Mouse (Mus musculus) gastrocnemius, postnatal 14 days (tissue): ENCODE results near the gene Bbip1. TPM values are rescaled to one million over a fixed set of nuclear protein-coding genes. Genes with fewer than 3 reads are reported as not detected.
"Not testable (repeated sequence)": the region's sequence is repeated elsewhere in the genome, so short reads cannot be mapped to it uniquely, and the experiment has no call there.

Experiments used
- DNase-seq: peaks from one replicate; pipeline ENCODE4 v3.0.0; 2021; ENCODE audit warnings: mixed read lengths
- intact Hi-C: fragments of 180-260 bp; cut with DNase I; formaldehyde crosslinking; loops from one replicate; pipeline ENCODE4 v1.15.1; 2025; ENCODE audit warnings: low total_unique reads
- total RNA-seq, 2 experiments: library from RNA; stranded (reverse); gene quantifications; 2 replicates each; pipeline ENCODE4 v1.2.3; 2021

Gene Bbip1
- total RNA-seq, 2 experiments from 2014 or later = 33.5 to 34.6 TPM

- DNase-seq = no peak
- intact Hi-C loops = no loop called here
Observed at GRCm38 (mm10) chr19:53933050-53933449, 11.4 kb downstream of the Bbip1 start.

GRCm38 (mm10) chr19:53929218-53929617, 15.2 kb downstream of the Bbip1 start:
- intact Hi-C loops = no loop called here
- DNase-seq = no peak

DNA sequence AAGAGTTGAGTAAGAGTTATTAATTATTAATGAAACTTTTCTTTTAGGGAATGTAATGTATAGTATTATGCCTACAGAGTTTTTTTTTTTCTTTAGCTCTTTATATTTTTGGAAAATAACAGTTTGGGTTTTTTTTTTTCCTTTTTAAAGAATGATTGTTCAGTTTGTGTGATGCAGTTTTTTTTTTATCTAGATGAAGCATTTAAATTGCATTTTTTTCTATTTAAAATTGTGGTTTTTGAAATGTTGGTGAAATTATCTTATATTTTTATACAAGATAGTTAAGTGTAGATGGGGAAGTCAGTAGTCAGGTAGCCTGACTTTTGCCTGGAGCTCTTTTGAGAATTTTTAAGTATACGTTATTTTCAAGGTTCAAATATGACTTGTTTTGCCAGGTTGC, 17.7 kb downstream of the Bbip1 start:
- no peak for DNase-seq
- intact Hi-C loops = no loop called here

DNA sequence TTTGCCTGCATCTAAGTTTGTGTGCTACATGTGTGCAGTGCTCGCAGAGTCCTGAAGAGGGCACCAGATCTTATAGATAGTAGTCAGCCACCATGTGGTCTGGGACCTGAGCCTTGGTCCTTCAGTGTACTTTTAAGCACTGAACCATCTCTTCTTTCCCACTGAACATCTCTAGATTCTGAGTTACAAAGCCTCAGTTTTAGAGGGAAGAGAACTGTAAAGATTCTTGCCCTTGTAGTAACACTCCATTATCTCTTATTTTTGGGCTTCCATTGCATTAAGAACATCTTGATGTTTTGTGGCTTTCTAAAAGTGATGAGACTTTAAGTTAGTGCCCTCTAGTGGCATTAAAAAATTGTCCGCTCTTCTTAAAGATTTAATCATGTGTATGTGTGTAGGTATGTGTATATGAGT, 19.1 kb downstream of the Bbip1 start:
- intact Hi-C loops = no loop called here
- DNase-seq = no peak

- intact Hi-C loops, DNase-seq: not testable (repeated sequence)
Observed at GRCm38 (mm10) chr19:53921996-53922395, 22.4 kb downstream of the Bbip1 start.

DNA sequence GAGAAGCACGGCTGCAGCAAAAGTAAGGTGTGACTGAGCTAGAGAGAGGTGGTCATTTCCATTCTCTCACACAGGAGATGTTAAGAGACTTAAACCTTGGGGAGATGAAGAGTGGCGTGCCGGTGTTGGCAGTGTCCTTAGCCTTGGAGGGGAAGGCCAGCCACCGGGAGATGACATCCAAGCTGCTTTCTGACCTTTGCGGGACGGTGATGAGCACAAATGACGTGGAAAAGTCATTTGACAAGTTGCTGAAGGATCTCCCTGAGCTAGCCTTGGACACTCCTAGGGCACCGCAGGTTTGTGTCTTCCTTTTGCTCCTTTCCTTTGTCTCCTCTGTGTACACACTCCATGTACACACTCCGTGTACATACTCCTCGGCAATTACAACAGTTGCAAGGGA, 24.9 kb downstream of the Bbip1 start:
- intact Hi-C loops = loop anchor here (10.0 kb wide), 1 partner anchor 275 kb away; no protein-coding TSS in a partner anchor
- DNase-seq = no peak

DNA sequence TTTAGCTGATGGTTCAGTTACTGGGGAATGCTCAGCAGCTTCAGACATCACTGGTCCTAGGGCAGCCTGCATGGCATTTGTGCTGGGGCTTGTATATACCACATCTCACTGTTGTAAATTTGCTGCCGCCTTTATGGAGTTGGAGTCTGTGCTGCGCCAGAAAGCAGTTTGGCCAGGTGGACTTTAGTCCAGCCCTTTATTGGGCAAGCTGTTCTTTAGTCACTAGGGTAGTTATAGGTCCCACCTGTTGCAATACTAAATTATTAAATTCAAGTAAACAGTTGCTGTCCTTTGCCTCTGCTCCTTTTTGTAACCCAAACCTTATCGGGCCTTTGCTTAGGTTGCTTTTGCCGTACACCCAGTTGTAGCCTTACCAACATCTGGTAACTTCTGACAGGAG, 29.5 kb downstream of the Bbip1 start:
- no peak for DNase-seq
- intact Hi-C loops = loop anchor here (10.0 kb wide), 1 partner anchor 270 kb away; no protein-coding TSS in a partner anchor

- intact Hi-C loops = loop anchor here (10.0 kb wide), 1 partner anchor 62 kb away; no protein-coding TSS in a partner anchor
Observed at GRCm38 (mm10) chr19:53906703-53907070, 37.7 kb downstream of the Bbip1 start.

GRCm38 (mm10) chr19:53906033-53906702, 38.3 kb downstream of the Bbip1 start:
- intact Hi-C loops = loop anchor here (10.0 kb wide), 1 partner anchor 61 kb away; no protein-coding TSS in a partner anchor
- no peak for DNase-seq

More at GRCm38 (mm10) chr19:53906703-53907070, 37.7 kb downstream of the Bbip1 start:
- not testable (repeated sequence) for DNase-seq

DNA sequence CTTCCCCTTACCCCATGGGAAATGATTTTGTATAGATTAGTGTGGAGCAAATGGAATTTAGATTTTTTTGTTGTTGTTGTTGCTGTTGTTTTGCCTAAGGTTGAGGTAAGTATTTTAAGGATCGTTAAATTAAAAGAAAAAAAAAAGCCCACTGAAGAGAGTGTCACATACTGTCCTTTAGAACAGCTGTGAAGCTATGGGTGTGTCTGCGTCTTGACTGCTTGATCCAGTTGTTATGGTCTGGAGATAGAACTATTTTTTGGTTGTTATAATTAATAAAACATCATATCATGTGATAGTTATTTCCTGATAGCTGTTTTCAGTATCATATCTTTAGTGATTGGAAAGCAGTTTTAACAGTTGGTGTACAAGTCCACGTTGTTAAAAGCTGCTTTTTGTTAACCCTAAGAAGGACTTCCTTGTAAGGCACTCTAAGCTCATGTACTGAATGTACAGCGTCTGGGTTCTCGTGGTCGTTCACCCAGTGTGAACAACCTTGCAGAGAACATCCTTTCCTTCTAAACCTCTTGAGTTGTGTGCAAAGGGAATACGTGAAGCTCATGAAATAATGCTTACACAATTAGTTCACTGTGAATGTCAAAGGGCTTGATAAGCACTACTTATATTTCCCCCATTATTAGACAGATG, 39.5 kb downstream of the Bbip1 start:
- DNase-seq = no peak
- intact Hi-C loops = loop anchor here (10.0 kb wide), 1 partner anchor 60 kb away; no protein-coding TSS in a partner anchor

DNA sequence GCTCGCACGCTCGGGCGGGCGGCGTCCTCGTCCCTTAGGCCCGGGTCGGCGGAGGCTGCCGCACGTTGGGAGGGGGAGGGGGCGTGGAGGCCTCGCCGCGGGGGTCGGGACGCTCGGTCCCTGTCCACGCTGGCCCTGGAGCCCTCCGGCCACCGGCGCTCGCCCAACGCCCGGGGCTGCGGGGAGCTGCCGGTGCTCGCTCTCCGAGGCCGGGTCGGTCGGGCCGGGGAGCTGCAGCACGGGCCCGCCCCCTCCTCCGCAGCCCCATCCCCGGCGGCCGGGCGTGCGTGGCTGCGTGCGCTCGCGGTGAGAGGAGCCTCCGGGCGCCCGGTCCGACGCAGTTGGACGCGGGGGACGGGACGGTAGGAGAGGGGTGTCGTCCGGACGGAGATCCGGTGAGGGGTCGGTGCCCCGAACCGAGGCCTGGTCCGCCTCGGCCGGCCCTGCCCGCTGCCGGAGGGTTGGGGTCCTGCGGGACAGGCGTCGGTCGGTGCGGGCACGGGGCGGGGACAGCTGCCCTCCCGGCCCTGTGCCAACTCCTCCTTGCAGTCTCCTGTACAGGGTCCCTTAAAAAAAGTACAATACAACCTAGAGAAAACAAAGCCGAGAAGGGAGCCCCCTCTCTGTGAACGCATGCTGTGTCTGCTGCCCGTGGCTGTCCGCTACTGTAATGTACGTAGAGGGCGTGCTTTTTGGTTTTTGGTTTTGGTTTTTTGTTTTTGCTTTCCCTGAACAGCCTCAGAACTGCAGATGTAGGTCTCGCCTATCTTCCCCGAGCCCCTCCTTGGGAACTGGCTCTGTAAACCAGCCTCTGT, 40.7 kb downstream of the Bbip1 start:
- intact Hi-C loops = loop anchor here (10.0 kb wide), 1 partner anchor 59 kb away; no protein-coding TSS in a partner anchor
- peak; percentile 56 for DNase-seq

DNA sequence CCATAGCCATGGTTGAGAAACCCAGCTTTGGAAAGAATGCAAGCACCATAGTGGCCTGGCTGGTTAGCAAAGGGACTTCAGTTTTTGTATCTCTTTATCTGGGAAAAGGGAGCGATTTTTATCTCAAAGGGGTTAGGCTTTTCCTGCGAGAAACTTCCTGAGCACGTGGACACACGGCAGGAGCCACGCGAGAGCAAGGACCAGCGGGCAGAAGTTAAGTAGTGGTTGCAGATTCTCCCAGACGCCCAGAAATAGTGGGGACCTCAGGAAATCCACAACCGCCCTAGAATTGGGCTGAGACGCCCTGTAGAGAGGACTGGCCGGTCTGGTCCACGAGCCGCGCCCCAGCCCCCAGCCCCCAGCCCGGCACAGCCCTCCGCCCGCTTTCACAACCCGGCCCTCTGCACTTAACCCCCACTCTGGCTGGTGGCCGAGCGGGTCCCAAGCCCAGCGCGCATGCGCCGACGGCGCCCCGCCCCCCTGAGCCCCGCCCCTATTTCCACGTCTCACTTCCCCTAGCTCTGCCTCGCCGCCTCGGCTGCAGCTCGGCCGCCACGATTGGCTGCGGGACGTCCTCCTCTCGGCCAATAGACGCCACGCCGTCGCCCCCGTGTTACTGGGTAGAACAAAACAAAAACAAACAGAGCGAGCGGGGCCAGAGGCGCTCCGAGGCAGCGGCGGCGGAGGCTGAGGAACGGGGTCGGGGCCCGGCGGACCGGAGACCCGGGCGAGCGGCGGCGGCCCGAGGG, 41.5 kb downstream of the Bbip1 start:
- intact Hi-C loops = loop anchor here (10.0 kb wide), 1 partner anchor 58 kb away; no protein-coding TSS in a partner anchor
- peak; percentile 97 for DNase-seq

DNA sequence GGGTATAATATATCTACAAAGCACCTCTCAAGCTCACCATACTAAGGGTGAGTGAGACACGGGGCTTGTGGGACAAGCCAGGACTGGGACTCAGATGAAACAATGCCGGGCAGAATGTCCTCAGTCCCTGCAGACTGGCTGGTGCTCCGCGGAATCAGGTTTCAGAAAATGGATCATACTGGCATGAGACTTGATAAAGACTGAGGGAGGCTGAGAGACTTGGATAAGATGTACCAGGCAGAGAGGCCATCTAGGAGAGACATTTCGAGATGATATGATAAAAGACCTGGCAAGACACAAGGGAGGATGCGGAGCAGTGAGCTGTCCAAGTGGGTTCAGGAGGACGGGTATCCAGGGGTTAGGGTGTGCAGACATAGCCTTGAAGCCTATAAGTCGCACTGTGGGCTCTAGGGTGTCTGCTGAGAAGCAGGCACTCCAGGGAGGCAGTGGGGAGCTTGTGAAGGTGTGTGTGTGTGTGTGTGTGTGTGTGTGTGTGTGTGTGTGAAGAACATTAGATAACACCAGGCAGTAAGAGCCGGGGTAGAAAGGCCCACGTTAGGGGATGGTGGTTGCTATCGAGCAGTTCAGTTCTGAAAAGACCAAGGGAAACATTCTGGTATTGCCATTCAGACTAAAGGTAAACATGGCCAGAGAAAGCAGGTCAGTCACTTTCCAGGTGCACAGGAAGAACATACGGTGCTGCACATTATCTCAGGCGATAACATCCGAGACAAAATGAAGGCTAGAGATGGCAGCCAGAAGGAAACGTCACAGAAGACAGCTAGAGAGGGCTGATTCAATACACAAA, 42.3 kb downstream of the Bbip1 start:
- intact Hi-C loops = loop anchor here (10.0 kb wide), 1 partner anchor 57 kb away; no protein-coding TSS in a partner anchor
- DNase-seq = no peak

DNA sequence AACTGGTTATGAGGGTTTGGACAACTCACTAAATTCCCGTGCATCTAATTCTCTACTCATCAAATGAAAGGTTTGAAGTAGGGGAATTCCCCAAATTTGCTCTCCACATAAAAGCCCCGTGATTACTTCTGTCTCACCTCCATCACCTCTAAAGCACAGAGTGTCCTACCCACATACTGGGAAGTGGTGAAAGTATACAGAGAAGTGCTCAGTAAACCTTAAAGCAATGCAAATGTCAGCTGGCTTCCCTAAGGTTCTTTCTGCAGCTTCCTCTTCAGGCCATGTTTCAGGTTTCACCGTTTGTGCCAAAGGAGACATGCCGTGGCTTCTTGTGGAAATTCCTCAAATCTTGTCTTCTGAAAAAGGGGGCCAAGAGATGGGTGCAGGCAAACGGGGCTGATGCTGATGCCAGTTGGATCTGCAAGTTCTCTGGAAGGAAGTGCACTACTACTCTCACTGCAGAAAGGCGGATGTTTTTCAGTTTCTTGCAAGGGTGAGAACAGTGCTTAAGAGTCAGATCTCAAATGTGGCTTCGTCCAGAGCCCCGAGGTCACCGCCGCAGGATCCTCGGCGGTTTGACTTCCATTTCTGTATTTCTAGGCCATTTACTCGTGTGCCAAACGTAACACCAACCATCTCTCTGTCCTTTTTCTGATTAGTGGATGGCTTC, 44.4 kb downstream of the Bbip1 start:
- no peak for DNase-seq

GRCm38 (mm10) chr19:53898970-53899900, 45.2 kb downstream of the Bbip1 start:
- intact Hi-C loops = no loop called here
- no peak for DNase-seq

More for the DNA sequence above, 44.4 kb downstream of the Bbip1 start:
- intact Hi-C loops = loop anchor here (10.0 kb wide), 1 partner anchor 55 kb away; no protein-coding TSS in a partner anchor

GRCm38 (mm10) chr19:53898498-53898897, 45.9 kb downstream of the Bbip1 start:
- intact Hi-C loops = no loop called here
- no peak for DNase-seq

GRCm38 (mm10) chr19:53898046-53898445, 46.4 kb downstream of the Bbip1 start:
- DNase-seq = no peak
- intact Hi-C loops = no loop called here
